Mouse (Mus musculus): ENCODE measurements around the gene Twnk. TPM values are rescaled to one million over a fixed set of nuclear protein-coding genes. Genes with fewer than 3 reads are reported as not detected.
"Not testable (repeated sequence)": the region's sequence is repeated elsewhere in the genome, so short reads cannot be mapped to it uniquely, and the experiment has no call there.

Twnk gene
- total RNA-seq, 4 experiments from 2014 or later: 34.8 to 40.2 (median 37.5) TPM

DNA sequence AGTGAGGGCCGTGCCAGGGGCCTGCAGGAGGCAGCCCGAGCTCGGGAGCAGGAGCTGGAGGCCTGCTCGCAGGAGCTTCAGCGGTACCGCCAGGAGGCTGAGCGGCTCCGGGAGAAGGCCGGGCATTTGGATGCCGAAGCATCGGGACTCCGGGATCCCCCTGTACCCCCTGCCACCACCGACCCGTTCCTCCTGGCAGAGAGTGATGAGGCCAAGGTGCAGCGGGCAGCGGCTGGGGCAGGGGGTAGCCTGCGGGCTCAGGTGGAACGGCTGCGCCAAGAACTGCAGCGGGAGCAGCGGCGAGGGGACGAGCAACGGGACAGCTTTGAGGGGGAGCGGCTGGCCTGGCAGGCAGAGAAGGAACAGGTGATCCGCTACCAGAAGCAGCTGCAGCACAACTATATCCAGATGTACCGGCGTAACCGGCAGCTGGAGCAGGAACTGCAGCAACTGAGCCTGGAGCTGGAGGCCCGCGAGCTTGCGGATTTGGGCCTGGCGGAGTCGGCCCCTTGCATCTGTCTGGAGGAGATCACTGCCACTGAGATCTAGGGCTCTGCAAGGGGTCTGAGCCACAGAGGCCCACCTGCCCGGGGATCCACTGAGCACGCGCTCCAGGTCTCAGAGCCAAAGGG lies 20.6 kb downstream of the Twnk start:
- no peak for DNase-seq

DNA sequence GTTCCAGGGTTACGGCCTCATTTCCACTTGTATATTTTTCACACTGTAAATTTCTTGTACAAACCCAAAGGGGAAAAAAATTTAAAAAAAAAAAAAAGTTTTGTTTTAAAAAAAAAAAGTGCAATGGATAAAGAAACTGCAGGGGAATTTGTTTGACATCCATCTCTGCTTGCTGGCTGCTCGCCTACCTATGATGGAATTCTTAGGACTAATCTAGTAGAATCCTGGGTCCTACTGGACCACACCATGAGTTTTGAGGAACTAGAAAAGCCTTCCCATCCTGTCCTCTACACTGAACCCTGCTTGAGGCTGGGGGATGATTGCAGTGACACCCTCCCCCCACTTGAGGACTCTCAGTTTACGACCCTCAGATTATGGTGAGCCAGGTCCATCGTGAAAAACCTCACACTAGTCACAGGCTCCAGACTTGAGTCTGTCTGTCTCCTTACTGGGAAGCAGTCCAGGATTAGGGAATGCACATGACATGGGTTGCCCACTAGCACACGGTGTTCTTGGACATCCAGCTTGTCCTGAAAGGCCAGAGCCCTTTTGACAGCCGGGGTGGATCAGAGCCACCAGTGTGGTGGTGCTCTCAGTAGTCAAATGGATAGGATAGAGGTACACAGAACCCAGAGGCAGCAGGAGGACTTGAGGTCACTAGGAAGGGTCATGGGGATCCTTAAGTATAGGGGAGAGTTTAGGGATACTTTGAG lies 21.7 kb downstream of the Twnk start:
- no peak for DNase-seq

DNA sequence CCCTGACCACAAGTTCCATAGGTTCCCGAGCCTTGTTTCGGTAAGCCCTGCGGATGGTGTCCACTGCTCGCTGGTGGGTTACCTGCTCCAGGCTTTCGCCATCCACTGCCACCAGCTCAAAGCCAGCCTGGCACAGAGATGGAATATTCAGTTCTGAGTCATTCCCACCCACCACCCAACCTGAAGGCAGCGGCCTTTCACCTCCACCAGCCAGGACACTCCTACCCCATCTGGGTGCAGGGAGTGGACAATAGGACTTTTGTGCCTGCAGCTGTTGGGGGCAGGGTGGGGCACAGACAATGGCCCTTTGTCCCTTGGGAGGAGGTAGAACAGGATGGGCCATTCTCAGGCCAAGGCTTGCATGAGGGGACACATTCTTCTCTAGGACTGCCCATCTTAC lies 22.4 kb downstream of the Twnk start:
- no peak for DNase-seq

DNA sequence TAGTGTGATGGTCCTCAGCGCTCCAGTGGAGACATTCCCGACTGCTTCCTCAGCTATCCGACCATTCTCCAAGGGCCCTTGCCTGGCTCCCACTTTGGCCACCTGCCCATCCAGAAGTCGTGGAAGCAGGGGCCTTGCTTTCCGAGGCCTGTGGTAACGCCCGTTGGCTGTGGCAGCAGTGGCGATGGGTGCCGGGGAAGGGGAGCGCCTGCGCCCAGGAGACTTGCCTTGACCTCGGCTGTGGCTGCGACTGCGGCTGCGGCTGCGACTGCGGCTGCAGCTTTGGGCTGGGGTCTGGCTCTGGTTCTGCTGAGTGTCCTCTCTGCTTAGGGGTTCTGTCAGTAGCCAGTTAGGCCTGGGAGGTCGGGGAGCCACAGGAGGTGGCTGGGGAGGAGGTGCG lies 23.3 kb downstream of the Twnk start:
- no peak for DNase-seq

DNA sequence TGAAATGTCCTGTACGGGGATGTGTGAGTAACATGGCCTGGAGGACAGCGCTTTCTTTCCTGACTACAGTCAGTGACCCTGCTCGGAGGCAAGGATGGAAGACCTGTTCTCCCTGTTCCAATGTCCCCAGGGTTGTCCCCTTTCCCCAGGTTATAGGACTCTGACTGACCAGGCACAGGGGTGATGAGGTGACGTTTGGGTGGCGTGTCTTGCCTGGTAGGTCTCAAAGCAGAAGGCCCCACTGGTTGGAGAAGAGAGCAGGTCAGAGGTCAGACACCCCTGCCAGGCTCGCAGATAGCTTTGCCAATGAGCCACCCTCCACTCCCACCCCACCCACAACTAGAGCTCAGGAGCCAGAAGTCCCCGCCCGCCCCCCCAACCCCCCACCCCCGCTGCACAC lies 24.1 kb downstream of the Twnk start:
- no peak for DNase-seq

DNA sequence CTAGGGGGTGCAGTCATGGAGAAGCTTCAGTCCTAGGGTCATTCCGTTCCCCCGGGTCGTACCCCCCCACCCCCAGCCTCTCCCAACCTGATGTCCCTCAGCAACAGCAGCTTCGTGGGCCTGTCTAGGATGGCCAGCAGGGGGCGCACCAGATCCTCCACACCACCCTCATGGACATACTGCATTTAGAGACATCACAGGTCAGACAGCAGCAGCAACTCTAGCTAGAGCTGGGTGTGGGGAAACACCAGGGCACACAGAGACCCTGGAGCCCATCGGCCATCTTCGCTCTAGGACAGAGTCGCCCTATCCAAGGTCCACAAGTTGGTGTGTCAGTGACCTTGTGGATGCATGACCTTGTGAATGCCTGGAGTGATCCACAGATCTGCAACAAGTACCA lies 24.6 kb downstream of the Twnk start:
- DNase-seq: no peak

DNA sequence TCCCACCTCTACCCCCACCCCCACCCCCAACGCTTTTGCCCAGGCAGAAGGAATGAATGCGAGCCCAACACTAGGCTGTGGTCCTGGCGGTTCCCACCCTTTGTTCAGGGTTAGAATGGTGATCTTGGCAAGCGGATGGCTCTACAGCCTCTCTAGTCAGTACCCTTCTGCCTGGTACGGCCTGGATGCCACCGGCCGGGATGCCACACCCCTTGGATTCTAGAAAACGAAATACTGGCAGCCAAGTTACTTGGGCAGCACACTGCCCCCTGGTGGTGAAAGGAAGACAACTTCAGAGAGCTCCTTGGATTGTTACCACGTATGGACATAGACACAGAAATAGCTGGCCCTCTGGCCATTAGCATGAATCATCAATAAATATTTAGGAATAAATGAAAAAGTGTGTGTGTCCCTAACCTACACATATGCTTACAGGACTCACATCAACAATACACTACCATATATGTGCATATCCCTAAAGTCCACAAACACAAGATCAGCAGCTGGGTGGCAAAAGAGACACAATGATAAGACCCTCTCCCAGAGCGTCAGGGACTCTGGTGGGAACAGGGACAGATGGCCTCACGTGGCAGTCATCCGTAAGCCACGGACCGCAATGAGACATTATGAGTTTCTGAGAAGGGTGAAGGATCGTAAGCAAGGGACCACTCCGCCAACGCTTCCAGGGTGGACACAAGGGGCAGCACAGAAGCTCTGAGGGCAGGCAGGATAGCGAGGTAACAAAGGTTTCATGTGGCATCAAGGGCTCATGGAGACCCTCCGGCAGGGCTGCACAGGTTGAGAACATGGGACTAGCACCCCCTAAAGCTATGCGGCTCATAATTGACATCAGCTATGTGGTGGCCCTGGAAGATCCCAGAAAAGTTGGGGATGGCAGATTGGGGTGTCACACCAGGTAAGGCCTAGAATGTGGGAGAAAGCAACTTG lies 25.6 kb downstream of the Twnk start:
- no peak for DNase-seq

DNA sequence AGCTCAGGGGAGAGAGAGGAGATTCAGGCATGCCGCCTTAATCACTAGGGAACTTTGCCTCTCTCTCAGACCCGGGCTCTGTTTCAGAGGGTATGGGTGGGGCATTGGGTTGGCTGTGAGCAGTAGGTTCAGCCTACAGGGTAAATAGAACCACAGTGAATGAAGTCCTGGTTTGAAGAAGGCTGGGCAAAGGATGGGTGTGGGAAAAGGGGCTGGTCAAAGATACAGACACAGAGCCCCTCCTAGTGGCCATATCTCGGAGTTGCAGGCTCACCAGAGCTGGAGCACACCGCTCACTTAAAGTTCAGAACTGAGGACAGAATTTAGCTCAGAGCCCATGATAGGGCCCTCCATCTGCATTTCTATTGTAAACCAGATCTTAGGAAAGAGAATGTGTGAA lies 26.3 kb downstream of the Twnk start:
- DNase-seq: no peak

DNA sequence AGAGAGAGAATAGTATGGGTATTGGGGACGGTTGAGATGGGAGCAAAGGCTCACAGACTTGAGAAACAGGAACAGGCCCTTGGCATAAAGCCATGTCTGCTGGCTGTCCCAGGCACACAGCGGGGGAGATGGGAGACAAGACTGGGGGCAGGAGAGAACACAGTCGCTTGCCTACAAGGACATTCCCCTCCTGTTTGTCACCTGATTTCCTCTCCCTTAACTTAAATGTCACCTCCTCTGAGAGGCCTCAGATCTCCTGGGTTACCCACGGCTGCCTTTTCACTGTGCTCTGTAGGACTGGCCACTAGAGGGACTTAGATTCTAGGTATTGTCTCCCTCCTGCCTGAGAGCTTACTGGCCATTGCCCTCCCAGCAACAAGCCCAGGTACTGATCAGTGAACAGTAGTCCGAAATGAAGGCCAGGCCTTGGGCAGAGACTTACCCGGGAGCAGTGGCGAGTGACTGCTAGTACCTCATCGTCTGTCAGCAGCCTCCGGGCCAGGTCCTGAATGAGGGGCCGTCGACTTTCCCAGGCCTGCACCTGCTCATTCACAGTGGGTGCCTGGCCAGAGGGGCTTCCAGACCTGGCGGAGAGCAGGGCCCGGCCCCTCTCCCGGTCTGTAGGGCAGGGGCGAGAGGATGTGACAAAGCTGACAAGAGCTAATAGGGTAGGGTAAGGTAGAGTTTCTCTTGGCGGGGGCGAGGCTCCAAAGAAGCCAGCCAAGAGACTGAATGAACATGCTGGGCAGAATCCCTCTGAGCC lies 27.3 kb downstream of the Twnk start:
- DNase-seq: no peak

DNA sequence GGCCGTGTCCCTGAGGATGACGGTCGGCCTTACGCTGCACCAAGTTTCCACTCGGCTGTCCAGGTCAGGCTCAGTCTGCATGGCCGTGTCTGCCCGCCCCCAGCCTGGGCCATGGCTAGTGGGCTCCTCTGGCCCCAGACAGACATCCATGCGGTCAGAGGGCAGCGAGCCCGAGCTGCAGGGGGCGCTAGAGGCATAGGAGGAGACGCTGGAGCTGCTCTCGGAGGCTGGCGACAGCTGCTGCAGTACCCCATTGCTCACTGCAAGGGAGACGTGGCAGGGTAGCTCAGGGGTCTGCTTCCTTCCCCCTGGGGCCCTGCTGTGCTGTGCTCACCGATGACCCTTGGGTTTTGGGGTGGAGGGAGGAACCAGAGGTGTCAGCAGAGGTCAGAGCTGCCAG lies 31.4 kb downstream of the Twnk start:
- no peak for DNase-seq

DNA sequence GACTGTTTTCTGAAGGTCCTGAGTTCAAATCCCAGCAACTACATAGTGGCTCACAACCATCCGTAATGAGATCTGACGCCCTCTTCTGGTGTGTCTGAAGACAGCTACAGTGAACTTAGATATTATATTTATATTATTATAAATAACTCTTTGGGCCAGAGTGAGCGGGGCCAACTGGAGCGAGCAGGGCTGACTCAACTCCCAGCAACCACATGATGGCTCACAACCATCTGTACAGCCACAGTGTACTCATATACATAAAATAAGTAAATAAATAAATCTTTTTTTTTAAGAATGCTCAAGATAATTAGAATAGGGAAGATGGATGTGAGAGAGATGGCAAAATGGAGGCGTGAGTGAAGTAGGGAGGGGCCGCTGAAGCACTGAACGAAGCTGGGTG lies 32.7 kb downstream of the Twnk start:
- not testable (repeated sequence) for DNase-seq

DNA sequence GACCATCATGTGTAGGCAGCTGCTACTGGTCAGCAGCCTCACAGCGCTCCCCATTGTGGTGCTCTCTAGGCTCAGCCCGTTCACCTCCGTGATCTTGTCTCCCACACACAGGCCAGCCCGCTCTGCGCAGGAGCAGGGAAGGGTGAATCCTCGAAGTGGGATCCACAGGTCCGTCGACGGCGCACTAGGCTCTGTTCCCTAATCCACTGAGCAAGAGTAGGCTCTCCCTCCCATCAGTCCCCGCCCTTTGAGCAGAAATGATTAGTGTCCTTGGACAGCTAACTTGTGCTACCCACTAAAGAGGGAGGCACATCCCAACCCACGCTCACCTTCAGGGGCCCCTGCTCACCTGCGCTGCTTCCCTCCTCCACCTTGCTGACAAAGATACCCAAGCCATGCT lies 34.8 kb downstream of the Twnk start:
- no peak for DNase-seq

DNA sequence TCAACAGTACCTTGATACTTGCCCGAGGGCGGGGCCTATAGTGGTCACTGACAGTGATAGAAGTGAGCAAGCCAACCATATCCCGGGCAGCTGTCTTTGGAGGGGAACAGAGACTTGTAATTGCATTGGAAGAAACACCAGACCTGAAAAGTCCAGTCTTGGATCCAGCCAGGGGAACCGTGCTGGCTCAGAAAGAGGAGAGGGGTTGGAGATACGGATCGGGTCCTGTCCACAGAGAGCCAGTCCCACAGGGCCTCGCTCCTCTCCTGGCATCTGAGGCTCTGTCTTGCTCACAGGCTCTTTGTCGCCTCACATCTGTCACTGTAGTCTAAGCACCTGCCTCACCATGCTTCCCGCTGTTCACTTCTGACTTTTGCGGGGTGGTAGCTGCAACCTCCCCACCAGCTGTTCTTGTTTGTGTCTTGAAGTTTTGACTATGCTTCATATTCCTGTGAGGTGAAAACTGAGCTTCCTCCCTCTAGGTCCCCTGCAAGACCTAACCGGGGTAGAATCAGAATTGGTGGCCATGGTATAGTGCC lies 39.0 kb downstream of the Twnk start:
- DNase-seq: no peak

DNA sequence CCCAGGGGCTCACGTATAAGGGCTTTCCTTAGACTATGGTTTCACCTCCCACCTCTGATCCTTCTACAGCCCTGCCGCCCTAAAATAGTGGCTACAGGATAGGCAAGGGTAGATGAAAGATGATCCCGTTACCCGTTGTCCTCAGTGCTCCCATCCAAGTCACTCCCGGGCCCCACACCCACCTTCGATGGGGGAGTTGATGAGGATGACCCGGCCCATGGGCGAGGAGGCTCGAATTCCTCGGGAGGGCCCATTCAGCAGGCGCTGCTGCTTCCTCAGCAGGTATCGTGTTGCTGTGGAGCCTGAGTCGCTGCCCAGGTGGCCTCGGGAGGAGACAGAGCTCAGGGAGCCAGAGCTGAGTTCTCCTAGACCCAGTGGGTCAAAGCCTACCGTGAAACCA lies 39.8 kb downstream of the Twnk start:
- no peak for DNase-seq

DNA sequence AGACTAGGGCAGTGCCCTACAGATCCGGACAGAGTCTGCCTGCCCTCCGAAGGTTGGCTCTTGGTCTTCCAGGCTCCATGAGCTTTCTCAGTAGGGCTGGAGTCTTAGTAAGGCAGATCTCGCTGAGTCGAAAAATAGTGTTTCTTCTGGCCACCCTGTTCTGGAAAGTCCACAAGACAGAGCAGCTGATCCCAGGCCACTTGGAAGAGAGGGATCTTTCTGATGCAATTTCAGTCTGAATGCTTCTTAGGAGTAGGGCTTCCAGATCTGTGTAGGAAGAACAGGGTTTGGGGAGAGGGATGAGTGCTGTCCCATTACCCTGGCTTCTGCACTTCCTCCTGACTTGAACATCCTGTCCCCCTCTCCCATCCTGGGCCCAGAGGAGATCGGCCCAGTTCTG lies 40.2 kb downstream of the Twnk start, which contains the start of gene Pdzd7:
Pdzd7 (minus strand) TSS at position 67 of the 400 bp plus-strand sequence.
- DNase-seq: no peak

DNA sequence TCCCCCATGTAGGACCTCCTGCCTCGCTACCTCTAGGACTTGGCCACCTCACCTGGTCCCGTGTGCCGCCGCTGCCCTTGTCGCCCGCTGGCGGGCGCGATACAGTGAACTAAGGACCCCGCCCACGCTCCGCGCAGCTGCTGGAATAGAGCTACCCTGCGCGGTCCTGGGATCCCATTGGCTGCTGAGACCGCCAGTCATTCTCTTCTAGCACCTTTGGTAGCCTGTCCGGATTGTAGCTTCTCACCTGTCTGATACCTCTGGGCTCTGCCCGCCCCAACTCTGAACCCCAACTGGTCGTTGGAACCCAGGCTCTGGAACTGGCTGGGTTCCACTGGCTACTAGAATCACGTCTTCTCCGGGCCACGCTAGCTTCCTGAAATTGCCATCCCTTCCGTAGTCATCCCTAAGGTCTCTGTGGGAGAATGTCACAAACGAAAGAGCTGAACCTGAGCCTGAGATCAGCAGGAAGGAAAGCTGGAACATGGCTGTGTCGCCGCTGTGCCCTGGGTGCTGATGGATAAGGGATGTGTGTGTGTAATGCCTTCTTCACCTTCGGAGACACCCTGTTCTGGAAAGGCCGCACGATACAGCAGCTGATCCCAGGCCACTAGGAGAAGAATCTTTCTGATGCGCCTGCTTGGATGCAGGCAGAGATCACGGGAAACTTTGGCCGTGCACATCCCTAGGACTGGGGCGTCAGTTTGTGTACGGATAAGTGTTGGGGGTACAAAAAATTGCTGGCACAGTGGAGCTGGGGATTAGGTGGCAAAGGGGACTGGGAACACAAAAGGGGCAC lies 41.3 kb downstream of the Twnk start:
- DNase-seq: peak; percentile 80

DNA sequence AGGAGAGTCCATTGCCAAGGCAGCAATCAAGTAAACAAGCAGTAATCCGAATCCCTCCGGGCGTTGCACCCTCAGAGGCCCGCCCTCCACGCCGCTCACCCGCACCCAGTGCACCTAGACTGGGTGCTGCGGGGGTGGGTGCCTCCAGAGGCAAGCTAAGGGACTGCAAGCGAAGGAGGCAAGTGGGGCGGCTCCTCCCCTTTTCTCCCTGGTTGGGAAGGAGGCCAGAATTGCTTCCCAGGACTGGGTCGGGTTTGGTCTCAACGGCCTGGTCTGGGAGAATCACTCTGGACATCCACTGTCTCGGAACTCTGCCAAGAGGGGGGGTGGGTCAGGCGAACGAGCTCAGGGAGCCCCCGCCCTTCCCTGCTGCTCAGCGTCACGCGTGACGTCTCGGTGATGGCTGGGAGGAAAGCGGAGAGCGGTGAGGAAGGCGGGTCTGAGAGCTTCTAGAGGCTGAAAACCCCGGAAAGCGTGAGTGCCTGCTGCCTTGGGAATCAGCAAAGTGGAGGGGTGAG lies 42.0 kb downstream of the Twnk start, which contains the start of gene Sfxn3:
Sfxn3 (plus strand) TSS at position 87 of the 518 bp plus-strand sequence.
- peak; percentile 94 for DNase-seq

DNA sequence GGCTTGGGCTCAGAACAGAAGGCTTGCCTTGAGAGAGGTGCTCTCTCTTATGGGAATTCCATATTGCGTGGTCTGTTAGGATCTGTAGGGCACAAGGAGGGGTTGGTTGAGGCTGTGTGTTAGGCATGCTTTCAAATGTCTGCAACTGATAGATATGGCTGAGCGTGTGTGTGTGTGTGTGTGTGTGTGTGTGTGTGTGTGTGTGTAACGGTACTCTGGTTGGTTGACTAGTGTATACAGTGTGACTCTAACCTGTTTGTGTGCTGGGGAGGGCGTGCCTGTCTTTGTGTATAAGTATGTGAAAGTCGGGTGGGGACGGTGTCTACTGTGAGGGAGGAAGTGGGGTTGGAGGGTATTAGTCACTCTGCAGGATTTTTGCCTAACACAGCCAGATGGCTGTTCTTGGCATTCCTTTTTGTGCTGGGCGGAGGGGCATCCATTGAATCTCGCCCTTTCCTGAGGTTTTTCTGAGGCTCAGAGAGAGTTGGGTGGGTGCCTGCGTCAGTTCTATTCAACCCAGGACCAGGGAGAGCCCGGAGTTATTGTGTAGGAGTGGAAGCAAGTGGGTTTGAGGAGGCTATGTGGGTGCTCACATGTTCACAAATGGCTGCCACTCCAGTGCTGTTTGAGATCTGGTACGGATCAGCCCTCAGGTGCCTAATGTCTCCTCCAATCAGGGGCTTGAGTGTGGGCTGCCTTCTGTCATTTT lies 42.6 kb downstream of the Twnk start:
- DNase-seq: no peak

DNA sequence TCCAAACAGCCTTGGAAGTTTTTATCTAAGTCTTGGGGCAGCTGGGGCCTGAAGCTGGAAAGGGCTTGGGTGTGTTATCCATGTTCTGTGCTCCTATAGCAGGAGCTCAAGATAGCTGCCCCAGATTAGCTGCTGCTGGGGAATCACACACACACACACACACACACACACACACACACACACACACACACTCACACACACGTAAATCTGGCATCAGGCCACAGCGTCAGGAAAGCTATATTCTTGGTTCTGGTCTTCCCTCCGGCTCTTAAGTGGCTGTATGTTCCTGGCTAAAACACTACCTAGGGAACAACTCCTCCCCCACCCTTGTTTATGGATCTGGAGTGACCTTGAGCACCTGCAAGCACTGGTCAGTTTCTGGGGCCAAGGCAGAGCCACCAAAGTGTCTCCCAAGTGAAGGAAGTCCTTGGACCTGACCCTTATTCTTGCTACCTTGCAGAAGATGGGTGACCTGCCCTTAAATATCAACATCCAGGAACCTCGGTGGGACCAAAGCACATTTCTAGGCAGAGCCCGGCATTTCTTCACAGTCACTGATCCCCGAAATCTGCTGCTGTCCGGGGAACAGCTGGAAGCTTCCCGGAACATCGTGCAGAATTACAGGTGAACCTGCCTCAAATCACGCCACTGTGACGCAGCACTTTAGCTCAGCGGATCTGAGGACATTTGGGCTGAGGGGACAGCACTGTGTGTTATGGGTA lies 43.3 kb downstream of the Twnk start:
- no peak for DNase-seq

DNA sequence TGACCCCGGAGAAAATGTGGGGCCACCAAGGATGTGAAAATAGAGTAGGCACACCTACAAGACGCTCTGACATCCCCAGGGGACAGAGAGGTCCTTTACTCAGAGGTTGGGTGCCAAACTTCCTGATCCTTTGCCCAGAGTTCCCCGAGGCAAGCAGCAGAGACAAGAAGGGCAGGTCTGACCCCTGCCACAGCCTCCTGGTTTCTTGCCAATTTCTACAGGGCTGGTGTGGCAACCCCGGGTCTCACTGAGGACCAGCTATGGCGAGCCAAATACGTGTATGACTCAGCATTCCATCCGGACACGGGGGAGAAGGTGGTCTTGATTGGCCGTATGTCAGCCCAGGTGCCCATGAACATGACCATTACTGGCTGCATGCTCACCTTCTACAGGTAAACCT lies 44.1 kb downstream of the Twnk start:
- DNase-seq: no peak
